Mouse (Mus musculus) T-helper 1 cell (primary cell): ENCODE measurements around the gene Galnt17.

Source experiments
- in situ Hi-C: fragments of 300-600 bp; cut with MboI, MseI; formaldehyde crosslinking; loops from one replicate; pipeline ENCODE4 v1.15.1; 2025; ENCODE audit warnings: high pct_unique_total_duplicates

The Galnt17 gene

DNA sequence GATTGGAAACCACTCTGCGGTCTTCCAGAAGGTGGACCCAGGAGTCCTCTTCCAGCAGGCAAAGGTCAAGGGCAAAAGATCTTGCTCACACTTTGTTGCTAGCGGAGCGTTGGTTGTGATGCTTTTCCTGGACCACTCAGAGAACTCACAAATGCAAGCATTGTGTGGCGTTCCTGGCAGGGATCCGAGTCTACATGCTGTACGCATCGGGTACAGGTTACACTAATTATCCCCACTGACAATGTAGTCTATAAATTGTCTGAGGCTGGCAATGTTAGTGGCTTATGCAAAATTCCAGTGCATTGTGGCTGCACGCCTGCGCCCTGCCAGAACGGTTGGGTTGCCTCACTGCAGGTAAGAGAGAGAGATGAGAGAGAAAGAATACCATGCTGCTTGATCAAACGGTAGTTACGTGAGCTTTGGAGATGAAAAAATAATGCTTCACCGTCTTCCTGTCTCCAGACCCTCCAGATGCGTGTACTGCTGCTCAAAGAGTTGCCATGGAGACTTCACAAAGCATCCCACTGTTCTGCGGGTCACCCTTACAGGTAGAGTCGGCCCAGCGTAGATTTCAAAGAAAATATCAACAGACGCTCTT, 285.8 kb downstream of the Galnt17 start:
- in situ Hi-C loops, result no loop called here

DNA sequence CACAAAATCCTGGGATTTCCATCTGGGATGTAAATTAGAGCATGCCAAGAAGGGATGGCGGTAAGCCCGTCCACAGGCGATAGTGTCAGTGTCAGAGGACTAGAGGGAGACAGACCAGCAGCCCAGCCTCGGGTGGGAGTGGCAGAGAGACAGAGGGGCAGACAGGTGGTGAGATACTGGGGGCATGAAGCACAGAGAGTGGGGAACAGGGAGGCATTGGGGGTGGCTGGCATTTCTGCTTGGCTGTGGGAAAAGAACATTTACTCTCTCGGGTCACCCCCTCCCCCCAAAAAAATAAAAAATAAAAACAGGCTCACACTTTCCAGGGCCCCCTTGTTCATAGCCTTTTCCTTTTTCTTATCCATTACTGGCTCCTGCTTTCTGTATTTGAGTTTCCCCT, 287.4 kb downstream of the Galnt17 start:
- in situ Hi-C loops, result no loop called here

DNA sequence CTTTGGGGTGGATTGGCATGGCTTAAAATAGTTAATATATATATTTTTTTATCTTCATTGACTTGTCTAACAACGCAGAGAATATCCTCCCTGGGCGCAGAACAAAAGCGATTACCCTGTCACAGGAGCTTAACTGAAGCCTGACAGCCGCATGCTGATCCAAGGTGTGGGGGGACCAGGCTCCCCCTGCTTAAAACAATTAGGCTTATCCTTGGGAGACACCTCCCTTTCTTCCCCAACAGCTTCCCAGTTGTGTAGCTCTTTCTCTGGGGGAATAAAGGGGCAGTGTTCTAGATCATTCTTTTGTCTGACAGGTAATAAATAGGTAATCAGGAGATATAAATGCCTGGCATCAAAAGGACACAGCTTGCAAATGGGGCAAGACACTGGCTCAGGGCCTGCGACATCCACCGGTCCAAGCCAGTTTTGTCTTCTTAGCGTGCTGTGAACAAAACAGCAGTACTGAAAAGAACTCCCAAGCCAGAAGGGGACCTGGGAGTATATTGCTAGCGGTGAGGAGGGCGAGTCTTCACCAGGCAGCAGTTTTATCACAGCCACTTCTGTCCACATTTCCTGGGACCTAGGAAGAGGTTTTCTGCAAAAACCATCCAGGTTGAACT, 288.8 kb downstream of the Galnt17 start:
- in situ Hi-C loops, result loop anchor here (10.0 kb wide), 1 partner anchor 215 kb away; no protein-coding TSS in a partner anchor

DNA sequence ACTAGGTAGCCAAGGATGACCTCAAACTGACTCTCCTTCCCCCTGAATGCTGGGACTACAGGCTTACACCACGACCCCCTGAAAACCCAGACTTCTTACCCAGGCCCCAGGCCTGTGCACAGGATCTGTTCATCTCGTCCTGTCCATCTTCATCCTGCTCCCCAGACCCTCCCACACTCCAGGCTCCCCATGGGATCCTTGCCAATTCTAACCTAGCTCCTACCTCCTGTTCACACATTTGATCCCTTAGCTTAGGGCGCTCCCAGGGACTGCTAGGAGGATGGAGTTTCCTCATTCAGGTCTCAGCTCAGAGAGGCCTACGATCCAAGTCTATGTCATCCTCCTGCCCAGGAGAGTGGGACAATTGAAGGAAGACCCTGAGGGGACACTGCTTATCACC, 292.2 kb downstream of the Galnt17 start:
- in situ Hi-C loops, result loop anchor here (10.0 kb wide), 1 partner anchor 219 kb away; no protein-coding TSS in a partner anchor

DNA sequence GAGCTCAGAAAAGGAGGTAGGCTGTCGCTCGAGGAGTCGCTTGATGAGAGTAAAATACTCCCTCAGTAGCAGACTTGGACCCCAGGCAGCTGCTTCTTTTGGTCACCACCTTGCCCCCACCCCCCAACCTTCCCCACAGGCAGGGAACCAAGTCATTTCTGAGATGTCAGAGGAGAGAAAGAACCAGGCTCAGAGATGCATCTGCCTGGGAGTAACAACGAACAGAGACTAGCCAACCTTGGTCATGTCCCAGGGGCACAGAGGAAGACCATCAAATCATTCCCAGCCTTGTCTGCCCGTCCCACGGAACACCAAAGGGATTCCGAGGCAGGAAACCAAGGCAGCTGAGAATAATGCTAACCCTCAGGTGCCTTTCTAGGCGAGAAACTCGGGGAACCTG, 293.0 kb downstream of the Galnt17 start:
- in situ Hi-C loops, result loop anchor here (10.0 kb wide), 1 partner anchor 219 kb away; no protein-coding TSS in a partner anchor

DNA sequence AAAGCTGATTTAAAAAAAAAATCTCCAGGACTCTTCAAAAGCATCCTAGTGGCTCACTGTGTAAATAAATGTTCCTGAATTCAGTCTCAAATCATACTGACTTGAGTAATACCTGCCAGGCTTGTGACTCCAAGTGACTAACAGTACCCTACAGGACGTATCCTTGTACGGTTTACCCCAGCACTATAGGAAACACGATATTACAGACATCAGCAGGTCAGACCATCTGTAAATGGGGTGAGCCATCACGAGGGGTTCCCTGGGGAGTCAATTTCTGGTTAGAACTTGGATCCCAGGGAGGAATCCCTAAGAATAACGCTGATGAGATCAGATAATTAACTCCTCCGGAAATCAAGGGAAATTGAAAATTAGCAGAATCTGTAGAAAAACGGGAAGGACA, 294.5 kb downstream of the Galnt17 start:
- in situ Hi-C loops, result loop anchor here (10.0 kb wide), 1 partner anchor 221 kb away; no protein-coding TSS in a partner anchor

DNA sequence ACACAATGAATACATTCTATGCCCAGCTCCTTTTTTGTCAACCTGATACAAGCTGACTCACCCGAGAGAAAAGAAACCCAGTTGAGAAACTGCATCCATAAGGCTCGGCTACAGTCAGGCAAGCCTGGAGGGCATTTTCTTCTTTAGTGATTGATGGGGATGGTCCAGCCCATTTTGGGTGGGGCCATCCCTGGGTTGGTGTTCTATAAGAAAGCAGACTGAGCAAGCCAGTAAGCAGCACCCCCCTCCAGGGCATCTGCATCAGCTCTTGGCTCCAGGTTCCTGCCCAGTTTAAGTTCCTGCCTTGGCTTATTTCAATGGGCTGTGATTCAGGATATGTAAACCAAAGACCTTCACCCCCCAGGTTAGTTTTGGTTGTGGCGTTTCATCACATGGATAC, 295.2 kb downstream of the Galnt17 start:
- in situ Hi-C loops, result loop anchor here (10.0 kb wide), 1 partner anchor 222 kb away; no protein-coding TSS in a partner anchor

DNA sequence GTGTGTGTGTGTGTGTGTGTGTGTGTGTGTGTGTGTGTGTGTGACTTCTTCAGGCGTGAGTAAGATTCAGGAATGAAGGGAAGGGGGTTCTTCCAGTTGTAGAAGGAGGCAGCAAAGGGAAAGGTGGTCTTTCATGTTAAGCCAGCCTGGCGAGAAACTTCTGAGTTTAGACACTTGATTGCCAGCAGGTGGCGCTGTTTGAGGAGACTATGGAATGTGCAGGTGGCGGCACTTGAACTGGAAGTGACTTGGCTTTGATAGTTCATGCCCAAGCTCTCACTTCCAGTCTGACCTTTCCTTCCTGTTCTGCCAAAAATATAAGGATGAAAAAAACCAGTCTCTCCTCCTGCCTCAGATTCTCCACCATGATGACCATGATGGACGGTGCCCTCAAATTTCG, 298.8 kb downstream of the Galnt17 start:
- in situ Hi-C loops, result no loop called here

DNA sequence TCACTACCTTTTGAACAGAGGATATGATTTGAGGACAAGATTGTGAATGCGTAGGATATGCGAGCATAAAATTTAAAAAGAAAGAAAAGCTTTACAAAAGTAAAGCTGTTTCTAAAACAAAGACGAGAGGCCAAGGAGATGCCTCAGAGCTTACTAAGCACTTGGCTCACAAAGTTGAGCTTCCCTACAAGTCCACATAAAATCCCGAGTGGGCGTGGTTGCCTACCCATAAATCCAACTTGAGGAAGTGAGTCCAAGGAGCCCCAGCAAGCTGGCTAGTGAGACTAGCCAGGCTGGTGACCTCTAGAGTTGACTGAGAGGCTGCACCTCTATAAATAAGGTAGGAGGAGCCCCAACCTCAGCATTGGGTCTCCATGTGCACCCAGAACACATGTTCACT, 299.8 kb downstream of the Galnt17 start:
- in situ Hi-C loops, result no loop called here

DNA sequence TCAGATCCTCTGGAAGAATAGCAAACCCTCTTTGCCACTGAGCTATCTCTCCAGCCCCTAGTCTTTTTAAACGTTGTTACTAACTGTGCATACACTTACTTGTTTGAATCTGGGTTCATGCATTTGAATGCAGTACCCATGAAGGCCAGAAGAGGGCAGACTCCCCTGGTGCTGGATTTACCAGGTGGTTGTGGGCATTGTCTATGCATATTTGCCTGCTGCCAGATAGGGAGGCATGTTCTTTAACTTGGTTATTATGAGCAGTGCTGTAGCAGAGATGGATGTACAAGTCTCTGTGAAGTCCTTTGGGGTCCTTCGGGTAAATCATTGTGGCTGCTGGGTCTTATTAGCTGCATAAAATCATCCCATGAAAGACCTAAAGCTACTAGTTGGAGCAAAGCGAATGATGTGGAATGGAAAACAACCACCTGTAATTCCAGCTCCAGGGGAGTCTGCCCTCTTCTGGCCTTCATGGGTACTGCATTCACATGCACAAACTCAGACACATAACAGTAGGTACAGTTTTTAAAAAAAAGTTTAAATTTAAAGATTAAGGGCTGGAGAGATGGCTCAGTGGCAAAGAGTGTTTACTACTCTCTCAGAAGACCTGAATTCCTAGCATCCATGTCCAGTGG, 300.3 kb downstream of the Galnt17 start:
- in situ Hi-C loops, result no loop called here

DNA sequence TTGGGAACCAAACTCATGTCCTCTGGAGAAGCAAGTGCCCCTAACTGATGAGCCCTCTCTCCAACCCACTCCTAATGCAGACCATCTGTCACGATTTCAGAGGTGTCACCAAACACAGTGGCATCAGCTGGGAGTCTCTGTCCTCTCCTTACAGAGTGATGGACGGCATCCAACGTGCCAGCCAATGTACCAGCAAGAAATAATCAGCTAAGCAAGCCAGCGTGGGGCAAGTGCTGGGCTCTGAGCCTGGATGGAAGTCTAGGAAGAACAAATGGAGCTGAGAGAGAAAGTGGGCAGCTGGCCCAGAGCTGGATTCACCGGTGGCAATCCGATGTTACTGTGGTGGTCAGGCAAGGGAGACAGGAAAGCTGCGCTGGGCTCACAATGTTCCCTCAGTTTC, 301.1 kb downstream of the Galnt17 start:
- in situ Hi-C loops, result no loop called here

DNA sequence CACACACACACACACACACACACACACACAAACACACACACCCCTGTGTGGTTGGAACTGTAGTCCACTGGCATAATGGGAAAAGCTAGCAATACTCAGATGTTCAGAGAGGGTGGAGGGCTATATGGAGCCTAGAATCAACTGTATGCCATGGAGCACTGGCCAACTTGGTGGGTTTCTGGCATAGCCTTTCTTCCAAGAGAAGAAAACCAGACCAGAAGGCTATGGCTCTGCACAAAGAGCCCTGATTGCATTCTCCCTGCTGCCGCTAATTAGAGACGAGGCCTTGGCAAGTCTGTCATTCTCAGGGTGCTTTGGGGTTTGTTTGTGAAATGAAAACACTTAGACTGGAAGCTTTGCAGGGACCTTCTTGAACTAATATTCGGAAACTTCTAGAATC, 301.8 kb downstream of the Galnt17 start:
- in situ Hi-C loops, result no loop called here

DNA sequence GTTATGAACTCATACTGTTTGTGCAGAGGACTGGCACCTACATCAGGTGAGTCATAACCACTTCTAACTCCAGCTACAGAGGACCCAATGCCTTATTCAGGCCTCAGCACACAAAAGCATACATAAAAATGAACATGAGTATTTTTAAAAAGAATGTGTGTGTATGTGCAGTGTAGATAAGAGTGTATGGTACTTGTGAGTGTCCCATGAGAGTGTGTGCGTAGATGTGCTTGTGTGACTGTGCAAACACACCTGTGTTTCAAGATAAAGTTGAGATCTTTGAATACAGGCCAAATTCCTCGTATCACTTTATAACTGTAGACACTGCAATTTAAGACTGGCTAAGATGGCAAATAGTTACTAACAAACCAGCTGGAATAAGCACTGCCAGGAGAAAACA, 307.7 kb downstream of the Galnt17 start:
- in situ Hi-C loops, result no loop called here

DNA sequence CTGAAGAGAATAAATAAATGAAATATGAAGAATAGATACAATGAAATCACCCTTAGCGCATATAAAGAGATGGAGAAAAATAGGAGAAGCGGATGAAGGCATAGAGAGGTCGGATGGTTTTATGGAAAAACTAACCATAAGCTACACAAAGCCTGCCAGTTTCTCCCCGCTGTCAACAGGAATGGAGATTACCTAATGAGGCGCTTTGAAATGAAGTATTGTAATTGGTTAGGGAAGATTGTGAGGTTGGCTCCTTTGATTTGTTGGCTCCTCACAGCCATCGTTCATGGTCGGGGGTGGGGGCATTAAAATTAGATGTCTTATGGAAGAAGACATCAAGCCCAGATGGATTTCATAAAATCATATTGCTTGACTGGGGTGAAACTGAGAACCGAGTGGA, 329.0 kb downstream of the Galnt17 start:
- in situ Hi-C loops, result no loop called here

DNA sequence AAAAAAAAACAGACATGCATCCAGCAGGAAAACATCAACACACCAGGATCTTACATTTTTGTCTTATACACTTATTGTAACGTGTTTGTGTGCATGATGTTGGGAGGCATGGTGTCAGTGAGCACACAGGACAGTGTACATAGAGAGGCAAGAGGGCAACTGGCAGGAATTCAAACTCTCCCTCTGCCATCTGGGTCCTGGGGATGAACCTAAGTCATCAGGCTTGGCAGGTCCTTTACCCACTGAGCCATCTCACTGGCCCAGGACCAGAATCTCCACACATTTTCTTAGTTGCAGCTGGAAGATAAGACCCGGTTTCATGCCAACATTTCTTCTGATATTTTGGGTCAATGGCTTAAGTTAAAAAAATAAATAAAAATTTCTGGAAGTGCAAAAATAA, 329.4 kb downstream of the Galnt17 start:
- in situ Hi-C loops, result no loop called here

DNA sequence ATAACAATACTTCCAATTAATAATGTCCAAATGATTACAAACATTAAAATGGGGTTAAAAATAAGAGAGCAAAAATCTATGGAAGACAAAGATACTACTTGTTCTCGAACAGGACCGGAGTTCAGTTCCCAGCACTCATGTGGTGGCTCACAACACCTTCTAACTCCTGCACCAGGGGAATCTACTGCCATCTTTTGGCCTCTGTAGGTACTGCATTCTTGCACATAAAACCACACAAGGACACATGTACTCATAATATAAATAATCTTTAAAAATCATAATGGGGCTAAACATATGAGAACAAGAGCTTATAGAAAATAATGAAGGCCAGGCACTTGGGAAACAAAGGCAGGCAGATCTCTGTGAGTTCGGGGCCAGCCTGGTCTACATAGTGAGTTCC, 330.3 kb downstream of the Galnt17 start:
- in situ Hi-C loops, result no loop called here

DNA sequence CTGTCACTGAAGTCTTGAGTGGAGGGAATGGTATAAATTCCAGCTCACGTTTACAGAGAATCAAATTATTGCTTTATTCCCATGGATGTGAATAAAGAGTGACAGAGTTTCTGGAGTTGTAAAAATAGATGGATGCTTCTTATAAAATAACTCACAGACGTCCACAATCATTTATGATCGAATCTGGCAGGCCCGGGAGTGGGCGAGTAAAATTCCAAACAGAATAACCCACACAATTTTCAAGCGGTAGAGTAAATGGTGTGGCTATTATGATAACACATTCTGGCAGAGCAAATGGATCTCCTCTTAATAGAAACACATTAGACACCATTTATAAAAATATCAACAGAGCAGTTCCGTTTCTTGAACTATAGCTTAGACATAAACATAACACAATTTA, 355.9 kb downstream of the Galnt17 start:
- in situ Hi-C loops, result no loop called here

DNA sequence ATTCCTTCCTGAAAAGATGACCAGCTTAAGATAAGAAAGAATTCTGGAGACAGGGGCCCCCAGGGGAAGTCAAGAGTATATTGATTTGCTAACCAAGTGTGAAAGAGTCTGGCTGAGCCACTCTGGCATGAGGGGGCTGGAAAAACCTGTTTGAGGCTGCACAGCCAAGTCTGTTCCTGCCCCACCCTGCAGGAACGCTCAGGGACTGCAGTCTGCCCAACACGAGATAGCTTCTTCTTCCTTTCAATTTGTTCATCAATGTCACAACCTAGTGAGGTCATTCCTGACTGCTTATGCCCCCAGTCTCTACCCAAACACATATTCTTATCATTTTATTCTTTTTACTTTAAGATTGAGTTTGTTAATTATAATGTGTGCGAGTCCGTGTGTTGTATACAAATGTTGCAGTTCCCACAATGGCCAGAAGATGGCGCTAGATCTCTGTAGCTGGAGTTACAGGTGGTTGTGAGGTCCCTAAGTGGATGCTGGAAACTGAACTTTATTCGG, 357.4 kb downstream of the Galnt17 start:
- in situ Hi-C loops, result no loop called here

DNA sequence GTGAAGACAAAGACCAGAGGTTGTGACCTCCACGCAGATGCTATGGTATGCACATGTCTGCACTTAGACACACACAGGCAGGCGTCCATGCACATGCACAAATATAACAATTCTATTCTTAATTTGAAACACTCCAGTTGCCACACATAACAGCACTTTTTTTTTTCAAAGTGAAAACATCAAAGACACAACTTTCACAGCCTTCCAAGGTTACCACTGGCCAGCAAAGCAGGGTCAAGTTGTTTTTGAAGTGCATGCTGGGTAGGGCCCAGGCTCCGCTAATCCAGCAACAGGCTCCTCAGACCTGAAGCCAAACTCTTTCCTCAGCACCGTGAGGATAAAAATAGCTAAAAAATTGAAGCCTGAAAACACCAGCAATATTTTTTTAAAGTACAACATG, 357.9 kb downstream of the Galnt17 start:
- in situ Hi-C loops, result no loop called here

DNA sequence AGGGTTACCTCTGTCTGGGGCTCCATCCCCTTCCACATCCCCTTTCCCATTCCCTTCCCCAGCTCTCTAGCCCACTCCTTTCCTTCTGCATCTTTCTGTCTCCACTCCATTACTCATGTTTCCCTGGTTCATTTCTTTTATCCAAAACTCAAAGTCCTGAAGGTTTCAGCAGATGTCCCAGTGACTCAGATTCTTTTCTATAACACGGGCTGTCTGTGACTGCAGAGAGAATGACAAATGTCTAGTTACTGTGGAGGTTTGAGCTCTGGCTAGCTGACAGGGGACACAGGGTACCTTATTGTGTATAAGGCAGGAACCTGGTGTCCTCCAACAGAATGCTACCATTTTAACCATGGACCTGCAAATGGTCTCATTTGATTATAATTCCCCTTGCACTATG, 358.6 kb downstream of the Galnt17 start:
- in situ Hi-C loops, result no loop called here

DNA sequence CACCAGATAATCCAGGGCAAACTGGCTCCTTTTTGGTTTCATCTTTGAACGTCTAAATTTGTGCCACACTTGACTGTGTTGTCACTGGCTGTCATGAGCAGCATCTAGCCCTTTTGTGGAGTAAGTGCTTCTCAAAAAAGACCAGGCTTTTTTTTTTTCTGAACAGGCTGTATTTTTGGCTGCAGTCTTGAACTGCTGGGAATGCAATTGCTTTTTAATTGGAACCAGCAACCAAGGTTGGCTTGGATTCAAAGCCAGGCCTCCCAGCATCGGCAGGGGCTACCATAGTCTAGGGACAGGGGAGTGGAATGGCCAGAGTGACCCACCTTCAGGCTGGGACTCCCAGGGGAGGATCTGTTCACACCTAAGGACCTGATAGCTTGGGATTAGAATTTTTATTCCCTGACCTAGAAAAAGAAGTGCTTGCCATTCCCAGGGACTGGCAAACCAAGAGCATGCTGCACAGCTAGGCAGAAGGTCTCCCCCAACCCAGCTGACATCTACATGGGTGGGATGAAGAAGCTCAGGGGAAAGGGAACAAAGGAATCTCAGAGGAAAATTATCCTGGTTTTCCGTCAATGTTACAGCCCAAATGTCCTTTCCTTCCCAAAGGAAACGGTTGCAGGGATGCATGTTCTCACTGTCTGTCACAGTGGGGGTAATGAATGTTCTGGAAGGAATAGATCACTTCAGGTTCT, 369.2 kb downstream of the Galnt17 start:
- in situ Hi-C loops, result loop anchor here (10.0 kb wide), 1 partner anchor 1814 kb away; no protein-coding TSS in a partner anchor

DNA sequence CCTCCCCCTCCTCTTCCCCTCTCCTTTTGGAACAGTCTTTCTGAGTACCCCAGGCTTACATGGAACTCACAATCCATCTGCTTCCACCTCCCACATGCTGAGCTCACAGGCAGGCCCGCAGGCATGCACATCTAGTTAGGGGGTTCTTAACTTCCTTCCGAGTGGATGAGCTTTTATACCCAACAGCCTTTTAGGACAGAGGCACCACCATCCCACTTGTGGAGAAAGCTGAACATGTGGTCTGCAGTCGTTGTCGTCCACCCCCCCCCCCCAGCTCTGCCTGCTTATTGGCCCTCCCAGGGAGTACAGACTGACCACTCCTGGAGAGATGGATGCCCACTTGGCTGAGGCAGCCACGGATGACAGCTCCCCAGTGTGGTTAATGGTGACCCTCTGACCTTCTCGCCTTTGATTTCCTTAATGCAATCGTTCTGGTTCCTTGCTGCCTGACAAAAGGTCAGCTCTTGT, 370.0 kb downstream of the Galnt17 start:
- in situ Hi-C loops, result loop anchor here (10.0 kb wide), 1 partner anchor 1814 kb away; no protein-coding TSS in a partner anchor
